Mouse (Mus musculus): ENCODE results near the gene Kcnma1.

Gene Kcnma1

DNA sequence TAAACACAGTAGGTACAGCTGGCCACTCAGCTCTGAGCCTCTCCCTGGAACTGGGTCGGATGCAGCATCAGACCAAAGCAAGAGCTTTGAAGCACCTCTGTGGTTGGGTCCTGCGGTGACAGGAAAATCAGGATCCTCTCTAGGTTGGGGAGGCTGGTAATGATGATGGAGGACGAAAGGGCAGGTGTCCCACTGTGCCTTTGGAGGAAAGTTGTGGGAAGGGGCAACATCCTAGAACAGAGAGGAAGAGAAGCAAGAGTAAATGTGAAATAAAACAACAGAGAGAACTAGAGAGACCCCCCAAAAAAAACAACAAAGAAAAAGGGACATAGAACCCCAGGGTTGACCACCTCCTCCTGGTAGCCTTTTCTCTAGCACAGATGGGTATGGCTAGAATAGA lies at the start of gene Kcnma1:
Gene Kcnma1, minus strand, starts transcription at position 101 of the 400 bp plus-strand sequence.
- no peak for DNase-seq (ENCODE audit: low read depth, low spot score)

GRCm38 (mm10) chr14:24059747-24060146 lies 45.5 kb upstream of the Kcnma1 start:
- peak; percentile 79 for DNase-seq (ENCODE audit: low read depth, low spot score)

DNA sequence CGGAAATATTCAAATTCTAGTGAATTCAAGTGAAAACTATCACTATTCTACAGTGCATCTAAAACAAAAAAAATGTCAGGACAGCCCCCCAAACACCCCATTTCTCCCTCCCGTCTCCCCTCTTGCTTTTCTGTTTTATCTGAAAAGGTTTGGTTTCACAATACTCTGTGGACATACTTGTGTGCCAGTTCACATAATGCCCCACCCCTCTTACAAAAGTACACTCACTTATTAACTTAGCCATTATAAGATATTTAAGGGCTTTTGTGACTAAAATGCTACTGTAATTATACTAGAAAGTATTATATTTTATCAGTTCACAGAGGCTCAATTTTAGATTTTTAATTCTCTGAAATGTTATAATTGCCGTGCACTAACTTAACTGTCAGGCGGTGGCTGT lies 45.0 kb upstream of the Kcnma1 start:
- no peak for DNase-seq (ENCODE audit: low read depth, low spot score)

DNA sequence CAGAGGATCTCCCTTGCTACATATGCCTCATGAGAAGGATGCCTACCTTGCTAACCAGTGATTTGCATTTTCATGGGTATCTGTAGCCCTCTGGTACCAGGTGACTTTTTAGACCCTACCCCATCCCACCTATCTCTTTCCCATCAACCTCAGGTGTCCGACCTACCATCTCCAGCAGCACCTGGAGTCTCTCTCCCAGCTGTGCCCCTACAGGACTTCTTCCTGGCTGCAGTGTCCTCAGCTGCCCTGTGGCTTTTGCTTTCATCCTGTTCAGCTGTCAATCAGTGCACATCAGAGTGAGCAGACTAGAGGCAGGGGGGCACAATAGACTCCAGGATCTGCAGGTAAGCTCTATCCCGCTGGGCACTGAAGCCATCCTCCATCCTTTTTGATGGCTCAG lies 37.5 kb upstream of the Kcnma1 start:
- DNase-seq (ENCODE audit: low read depth, low spot score): no peak

DNA sequence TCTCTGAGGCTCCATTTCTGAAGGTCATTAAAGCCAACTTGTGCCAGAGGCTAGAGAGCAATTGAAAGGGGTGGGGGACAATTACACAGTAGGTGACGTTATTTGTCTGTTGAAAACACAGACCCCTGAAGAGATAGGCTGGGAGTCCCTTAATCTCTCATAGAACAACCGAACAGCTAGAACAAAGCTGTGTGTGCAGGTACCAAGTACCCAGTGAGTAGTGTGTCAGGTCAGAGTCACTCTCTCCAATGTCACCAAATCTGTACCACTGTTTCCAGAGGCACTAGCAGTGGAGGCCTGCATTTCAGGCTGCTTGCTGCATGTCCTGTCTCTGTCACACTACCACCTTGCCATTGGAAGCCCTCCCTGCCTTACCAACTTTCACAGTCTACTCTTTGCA lies 22.3 kb upstream of the Kcnma1 start:
- no peak for DNase-seq (ENCODE audit: low read depth, low spot score)

- DNase-seq (ENCODE audit: low read depth, low spot score): no peak
Observed at GRCm38 (mm10) chr14:24036208-24036535, 21.9 kb upstream of the Kcnma1 start.

GRCm38 (mm10) chr14:24035486-24036207 lies 21.4 kb upstream of the Kcnma1 start:
- DNase-seq (ENCODE audit: low read depth, low spot score): peak; percentile 58

- DNase-seq (ENCODE audit: low read depth, low spot score): no peak
Observed at GRCm38 (mm10) chr14:24032876-24033389, 18.6 kb upstream of the Kcnma1 start.

DNA sequence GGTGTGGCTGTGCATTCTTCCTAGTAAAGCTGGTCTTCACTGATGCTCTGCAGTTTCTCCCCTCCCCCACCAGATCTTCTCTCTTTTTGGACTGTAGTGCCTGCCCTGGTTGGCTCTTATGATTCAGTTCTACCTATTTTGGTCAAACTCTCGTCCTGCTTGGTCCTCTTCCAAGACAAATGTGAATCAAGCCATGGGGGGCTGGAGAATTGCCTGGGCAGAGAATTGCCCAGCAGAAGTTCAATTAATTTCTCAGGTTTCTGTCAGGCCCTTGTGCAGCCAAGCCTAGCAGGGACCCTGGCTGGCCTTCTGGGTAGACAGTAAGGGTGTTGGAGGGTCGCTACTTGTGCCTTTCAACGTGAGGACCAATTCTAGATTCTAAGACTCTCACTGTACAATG lies 17.9 kb upstream of the Kcnma1 start:
- DNase-seq (ENCODE audit: low read depth, low spot score): peak; percentile 84

DNA sequence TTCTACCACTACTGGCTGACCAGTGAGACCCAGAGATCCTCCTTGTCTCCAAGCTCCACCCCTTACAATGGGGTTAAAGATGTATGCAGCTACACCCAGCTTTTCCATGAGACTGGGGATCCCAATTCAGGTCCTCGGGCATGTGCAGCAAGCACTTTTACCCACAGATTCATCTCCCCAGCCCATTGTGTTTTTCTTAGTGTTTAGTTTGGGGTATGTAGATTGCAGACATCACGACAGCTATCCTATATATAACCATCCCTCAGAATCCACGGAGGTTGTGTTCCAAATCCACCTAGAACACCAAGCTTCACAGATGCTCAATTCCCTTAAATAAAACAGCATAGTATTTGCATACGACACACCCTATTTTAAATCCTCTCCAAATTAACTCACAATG lies 6.4 kb upstream of the Kcnma1 start:
- peak; percentile 80 for DNase-seq (ENCODE audit: low read depth, low spot score)

DNA sequence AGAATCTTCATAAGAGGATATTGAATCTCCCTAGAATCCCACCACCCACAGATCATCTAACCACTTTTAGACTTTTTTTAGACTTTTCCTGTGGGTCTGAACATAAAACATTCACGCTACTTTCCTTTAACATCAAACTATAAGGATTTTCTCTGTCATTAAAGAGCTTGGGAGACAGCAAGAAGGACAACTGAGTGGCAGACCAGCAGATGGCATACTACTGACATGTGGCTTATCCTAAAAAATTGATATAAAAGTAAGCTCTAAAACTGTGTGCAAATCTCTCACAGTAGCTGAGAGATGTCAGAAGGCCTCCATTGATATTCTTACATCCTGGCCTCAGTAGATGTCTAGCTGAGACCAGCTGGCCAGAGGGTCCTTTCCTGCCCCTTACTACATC lies 4.3 kb downstream of the Kcnma1 start:
- DNase-seq (ENCODE audit: low read depth, low spot score): no peak

DNA sequence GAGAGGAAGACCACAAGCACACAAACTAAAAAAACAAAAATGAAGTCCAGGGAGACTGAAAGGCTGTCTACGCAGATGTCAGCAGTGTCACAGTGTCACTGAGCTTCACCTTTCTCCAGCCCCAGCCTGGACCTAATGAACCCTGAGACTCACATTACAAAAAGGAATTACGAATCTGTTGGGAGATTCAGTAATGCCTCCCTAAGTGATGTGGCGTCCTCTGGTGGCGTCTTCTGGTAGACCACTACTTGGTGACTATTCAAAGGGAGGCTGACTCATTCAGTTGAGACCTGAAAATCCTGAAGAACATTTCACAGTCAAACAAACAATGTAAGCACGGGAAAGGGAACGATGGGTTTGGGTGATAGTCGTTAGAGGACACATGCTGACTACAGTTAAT lies 6.0 kb downstream of the Kcnma1 start:
- peak; percentile 90 for DNase-seq (ENCODE audit: low read depth, low spot score)

GRCm38 (mm10) chr14:24006276-24006675 lies 8.0 kb downstream of the Kcnma1 start:
- no peak for DNase-seq (ENCODE audit: low read depth, low spot score)

GRCm38 (mm10) chr14:24004471-24005271 lies 9.6 kb downstream of the Kcnma1 start:
- peak; percentile 72 for DNase-seq (ENCODE audit: low read depth, low spot score)

DNA sequence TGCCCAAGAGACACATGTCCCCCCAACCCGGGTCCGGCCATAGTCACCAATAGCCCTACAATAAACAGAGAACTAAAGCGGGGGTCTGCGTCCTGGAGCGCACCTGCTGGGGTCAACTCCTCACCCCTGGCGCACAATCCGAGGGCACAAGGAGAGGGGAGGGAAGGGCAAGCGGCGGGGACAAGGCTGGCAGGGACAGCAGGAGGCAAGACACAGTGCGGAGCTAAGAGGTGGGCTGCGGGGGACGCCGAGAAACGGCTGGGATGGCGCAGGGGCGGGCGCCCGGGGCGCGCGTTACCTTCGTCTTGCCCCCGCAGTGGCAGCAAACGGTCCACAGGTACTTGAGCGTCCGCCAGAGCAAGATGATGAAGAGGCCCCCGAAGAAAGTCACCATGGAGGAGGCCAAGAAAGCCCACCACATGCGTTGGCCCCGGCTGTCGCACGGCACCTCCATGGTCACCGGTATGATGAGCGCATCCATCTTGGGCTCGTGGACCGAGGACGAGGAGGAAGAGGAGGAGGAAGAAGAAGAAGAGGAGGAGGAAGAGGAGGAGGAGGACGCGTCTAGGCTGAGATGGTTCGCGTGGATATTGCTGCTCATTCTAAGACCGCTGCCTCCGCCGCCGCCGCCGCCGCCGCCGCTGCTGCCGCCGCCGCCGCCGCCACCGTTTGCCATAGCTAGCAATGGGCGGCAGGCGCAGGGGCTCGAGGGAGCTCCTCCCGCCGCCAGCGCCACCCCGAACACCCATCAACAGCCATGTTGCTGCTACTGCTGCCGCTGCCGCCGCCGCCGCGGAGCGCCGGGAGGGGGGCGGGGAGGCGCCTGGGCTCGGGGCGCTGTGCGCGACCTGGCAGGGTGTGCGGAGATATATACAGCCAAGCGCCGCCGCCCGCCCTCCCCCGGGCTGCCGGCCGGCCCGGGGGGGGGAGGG lies 10.6 kb downstream of the Kcnma1 start:
- DNase-seq (ENCODE audit: low read depth, low spot score): peak; percentile 68

- peak; percentile 68 for DNase-seq (ENCODE audit: low read depth, low spot score)
Observed at GRCm38 (mm10) chr14:24002647-24003046, 11.6 kb downstream of the Kcnma1 start.

DNA sequence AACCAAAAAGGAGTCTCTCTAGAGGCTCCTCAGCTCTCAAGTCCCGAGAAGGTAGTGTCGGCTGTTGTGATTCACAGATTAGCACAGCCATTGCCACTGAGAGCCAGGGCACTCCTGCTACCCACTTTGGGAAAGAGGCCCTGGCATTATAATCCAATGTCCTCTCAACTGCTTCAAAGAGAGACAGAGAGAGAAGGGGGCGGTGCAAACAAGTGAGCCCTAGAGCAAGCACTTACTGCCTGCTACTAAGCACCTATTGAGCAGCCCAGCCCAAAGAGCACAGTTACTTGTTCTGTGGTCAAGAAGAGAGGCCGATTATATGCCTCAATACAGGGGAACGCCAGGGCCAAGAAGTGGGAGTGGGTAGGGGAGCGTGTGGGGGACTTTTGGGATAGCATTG lies 16.4 kb downstream of the Kcnma1 start:
- no peak for DNase-seq (ENCODE audit: low read depth, low spot score)

GRCm38 (mm10) chr14:23995831-23996230 lies 18.5 kb downstream of the Kcnma1 start:
- no peak for DNase-seq (ENCODE audit: low read depth, low spot score)

GRCm38 (mm10) chr14:23990871-23991270 lies 23.4 kb downstream of the Kcnma1 start:
- DNase-seq (ENCODE audit: low read depth, low spot score): no peak

- no peak for DNase-seq (ENCODE audit: low read depth, low spot score)
Observed at GRCm38 (mm10) chr14:23989696-23990095, 24.6 kb downstream of the Kcnma1 start.

- peak; percentile 87 for DNase-seq (ENCODE audit: low read depth, low spot score)
Observed at GRCm38 (mm10) chr14:23982205-23982604, 32.1 kb downstream of the Kcnma1 start.

- DNase-seq (ENCODE audit: low read depth, low spot score): no peak
Observed at GRCm38 (mm10) chr14:23974685-23975084, 39.6 kb downstream of the Kcnma1 start.
